Mouse (Mus musculus) ES-Bruce4 (cell line): ENCODE results near the gene Rnase4. TPM values are rescaled to one million over a fixed set of nuclear protein-coding genes. Genes with fewer than 3 reads are reported as not detected.

Source experiments
- H3K27ac ChIP-seq: 2 replicates; pipeline ENCODE4 v1.5.1; 2012; ENCODE audit warnings: low read length, inconsistent platforms; ENCODE audit not compliant: insufficient read depth
- H3K27me3 ChIP-seq: 2 replicates; pipeline ENCODE4 v1.6.1; 2012; ENCODE audit warnings: mild to moderate bottlenecking, low read length, inconsistent platforms; ENCODE audit not compliant: control insufficient read depth, poor library complexity, insufficient read depth, severe bottlenecking
- H3K36me3 ChIP-seq: 2 replicates; pipeline ENCODE4 v1.6.1; 2012; ENCODE audit warnings: inconsistent platforms, mild to moderate bottlenecking, low read length, moderate library complexity; ENCODE audit not compliant: control insufficient read depth, poor library complexity, insufficient read depth, severe bottlenecking
- H3K4me1 ChIP-seq: one replicate; pipeline ENCODE4 v1.8.1; 2011; ENCODE audit warnings: low read length; ENCODE audit not compliant: control insufficient read depth, insufficient read depth
- H3K4me3 ChIP-seq: 2 replicates; pipeline ENCODE4 v1.5.1; 2011; ENCODE audit warnings: low read depth, mild to moderate bottlenecking, low read length
- H3K9ac ChIP-seq: 2 replicates; pipeline ENCODE4 v1.6.1; 2012; ENCODE audit warnings: low read depth, mild to moderate bottlenecking, inconsistent platforms; ENCODE audit not compliant: poor library complexity, severe bottlenecking
- H3K9me3 ChIP-seq: replicated peaks from 2 replicates; pipeline ENCODE4 v1.6.1; 2012; ENCODE audit warnings: mild to moderate bottlenecking, low read length, inconsistent platforms; ENCODE audit not compliant: control insufficient read depth, poor library complexity, insufficient read depth, severe bottlenecking
- CTCF ChIP-seq: IDR thresholded peaks from one replicate; pipeline ENCODE4 v1.8.1; 2011; ENCODE audit warnings: low read depth, low read length
- EP300 ChIP-seq: IDR thresholded peaks from 2 replicates; pipeline ENCODE4 v1.6.1; 2011; ENCODE audit warnings: low read depth, low read length; ENCODE audit not compliant: insufficient read depth
- POLR2A ChIP-seq: IDR thresholded peaks from one replicate; pipeline ENCODE4 v1.8.1; 2011; ENCODE audit warnings: low read length; ENCODE audit not compliant: insufficient read depth
- polyA plus RNA-seq: library from polyadenylated mRNA; stranded (reverse); fragments of >200 nt; gene quantifications from 2 replicates; pipeline ENCODE4 v1.2.4, GENCODE M21; 2011; ENCODE audit warnings: low read depth; ENCODE audit not compliant: missing spikeins, insufficient read depth, insufficient read length

Gene Rnase4
- polyA plus RNA-seq, 1 experiment, result 7.2 TPM

GRCm38 (mm10) chr14:51098921-51099320, 8.0 kb downstream of the Rnase4 start:
- no peaks in the 10 kb centered on the region for H3K36me3 ChIP-seq
- no peaks in the 10 kb centered on the region for H3K27me3 ChIP-seq
- no peak overlapping the region for H3K9ac ChIP-seq
- no peaks in the 10 kb centered on the region for H3K4me1 ChIP-seq
- TF ChIP-seq CTCF, result no peak
- TF ChIP-seq EP300, result no peak
- no peak for TF ChIP-seq POLR2A
- H3K4me3 ChIP-seq, result no peak overlapping the region
- H3K27ac ChIP-seq, result no peak overlapping the region
- no peaks in the 10 kb centered on the region for H3K9me3 ChIP-seq

GRCm38 (mm10) chr14:51101284-51101683, 10.4 kb downstream of the Rnase4 start:
- H3K27ac ChIP-seq, result no peak overlapping the region
- H3K9me3 ChIP-seq, result no peaks in the 10 kb centered on the region
- H3K27me3 ChIP-seq, result no peaks in the 10 kb centered on the region
- no peaks in the 10 kb centered on the region for H3K36me3 ChIP-seq
- H3K4me1 ChIP-seq, result no peaks in the 10 kb centered on the region
- TF ChIP-seq EP300 (no peak), POLR2A (no peak), CTCF (no peak)
- no peak overlapping the region for H3K9ac ChIP-seq
- H3K4me3 ChIP-seq, result no peak overlapping the region

GRCm38 (mm10) chr14:51103217-51103616, 12.3 kb downstream of the Rnase4 start:
- H3K27me3 ChIP-seq, result no peaks in the 10 kb centered on the region
- H3K27ac ChIP-seq, result no peak overlapping the region
- no peak overlapping the region for H3K4me3 ChIP-seq
- H3K4me1 ChIP-seq, result no peaks in the 10 kb centered on the region
- H3K36me3 ChIP-seq, result no peaks in the 10 kb centered on the region
- TF ChIP-seq EP300 (no peak), CTCF (peak; percentile 76)
- H3K9me3 ChIP-seq, result no peaks in the 10 kb centered on the region
- H3K9ac ChIP-seq, result no peak overlapping the region

GRCm38 (mm10) chr14:51104366-51104765, 13.5 kb downstream of the Rnase4 start:
- no peak for TF ChIP-seq CTCF
- TF ChIP-seq POLR2A, result no peak
- TF ChIP-seq EP300, result no peak

GRCm38 (mm10) chr14:51106449-51106967, 15.6 kb downstream of the Rnase4 start:
- Histone ChIP-seq H3K4me3 (no peak overlapping the region), H3K4me1 (no peaks in the 10 kb centered on the region), H3K27ac (no peak overlapping the region), H3K9me3 (no peaks in the 10 kb centered on the region), H3K9ac (no peak overlapping the region), H3K36me3 (no peaks in the 10 kb centered on the region), H3K27me3 (no peaks in the 10 kb centered on the region)
- TF ChIP-seq CTCF (no peak), POLR2A (no peak), EP300 (no peak)

More at GRCm38 (mm10) chr14:51104366-51104765, 13.5 kb downstream of the Rnase4 start:
- H3K9me3 ChIP-seq, result no peaks in the 10 kb centered on the region
- H3K36me3 ChIP-seq, result no peaks in the 10 kb centered on the region
- H3K4me3 ChIP-seq, result no peak overlapping the region
- no peak overlapping the region for H3K9ac ChIP-seq
- H3K4me1 ChIP-seq, result no peaks in the 10 kb centered on the region
- H3K27ac ChIP-seq, result no peak overlapping the region
- H3K27me3 ChIP-seq, result no peaks in the 10 kb centered on the region

- H3K27me3 ChIP-seq, result no peaks in the 10 kb centered on the region; the same call in 1 of the 2 replicates
- no peaks in the 10 kb centered on the region for H3K36me3 ChIP-seq
- no peak overlapping the region for H3K9ac ChIP-seq
- H3K27ac ChIP-seq, result no peak overlapping the region
- no peak overlapping the region for H3K4me3 ChIP-seq
- no peaks in the 10 kb centered on the region for H3K4me1 ChIP-seq
- TF ChIP-seq CTCF (no peak), EP300 (no peak), POLR2A (no peak)
- H3K9me3 ChIP-seq, result no peaks in the 10 kb centered on the region
Measured at GRCm38 (mm10) chr14:51111966-51112365, 21.1 kb downstream of the Rnase4 start.
